Mouse (Mus musculus) gastrocnemius, adult 8-10 months (tissue): Measurements from ENCODE around the gene Map3k4. TPM values are rescaled to one million over a fixed set of nuclear protein-coding genes. Genes with fewer than 3 reads are reported as not detected.

Source experiments
- DNase-seq, 2 experiments: peaks; one replicate each; pipeline ENCODE4 v3.0.0; 2022; ENCODE audit warnings: low spot score in 2 of 2
- total RNA-seq, 4 experiments: library from RNA; stranded (reverse); gene quantifications; 2 replicates each; pipeline ENCODE4 v1.2.4; 2022

Map3k4 gene
- total RNA-seq, 4 experiments from 2014 or later: 32.4 to 41.9 (median 36.2) TPM

GRCm38 (mm10) chr17:12185855-12186254 is 132.7 kb downstream of the Map3k4 start:
- no peak for DNase-seq

DNA sequence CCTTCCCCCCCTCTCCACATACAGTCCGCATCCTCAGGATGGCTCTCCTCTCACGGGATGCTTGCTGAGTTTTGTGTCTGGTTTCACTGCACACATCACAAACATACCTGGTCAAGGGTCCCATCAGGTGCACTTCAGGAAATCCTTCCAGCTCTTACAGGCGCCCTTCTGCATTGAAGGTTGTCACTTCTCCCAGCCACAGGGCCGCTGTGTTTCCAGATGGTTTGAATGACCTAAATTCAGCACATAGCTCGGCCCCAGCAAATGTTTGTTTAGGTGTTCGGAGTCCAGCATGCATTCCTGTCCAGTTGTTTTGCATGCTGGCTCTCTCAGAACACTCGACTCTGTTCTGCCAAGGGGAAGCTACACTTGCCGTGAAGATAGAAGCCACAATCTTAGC is 134.3 kb downstream of the Map3k4 start:
- no peak for DNase-seq

GRCm38 (mm10) chr17:12182702-12183485 is 135.7 kb downstream of the Map3k4 start:
- no peak for DNase-seq

DNA sequence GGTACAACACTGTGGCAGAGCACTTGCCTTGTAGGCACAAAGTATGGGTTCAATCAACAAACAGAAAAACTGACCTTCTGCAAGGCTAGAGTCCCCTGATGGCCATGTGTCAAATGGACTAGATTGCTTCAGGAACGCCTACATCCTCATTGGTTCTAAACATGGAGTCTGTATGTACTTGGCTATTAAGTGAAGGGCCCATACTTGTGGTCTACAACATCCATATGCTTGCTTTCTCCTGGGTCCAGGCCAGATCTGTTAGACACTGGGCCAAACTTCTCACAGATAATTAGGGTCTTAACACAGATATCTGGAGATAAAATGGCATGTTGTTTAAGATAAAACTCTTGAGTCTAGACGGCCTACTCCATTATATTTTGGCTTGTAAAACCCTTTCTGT is 138.8 kb downstream of the Map3k4 start:
- no peak for DNase-seq

DNA sequence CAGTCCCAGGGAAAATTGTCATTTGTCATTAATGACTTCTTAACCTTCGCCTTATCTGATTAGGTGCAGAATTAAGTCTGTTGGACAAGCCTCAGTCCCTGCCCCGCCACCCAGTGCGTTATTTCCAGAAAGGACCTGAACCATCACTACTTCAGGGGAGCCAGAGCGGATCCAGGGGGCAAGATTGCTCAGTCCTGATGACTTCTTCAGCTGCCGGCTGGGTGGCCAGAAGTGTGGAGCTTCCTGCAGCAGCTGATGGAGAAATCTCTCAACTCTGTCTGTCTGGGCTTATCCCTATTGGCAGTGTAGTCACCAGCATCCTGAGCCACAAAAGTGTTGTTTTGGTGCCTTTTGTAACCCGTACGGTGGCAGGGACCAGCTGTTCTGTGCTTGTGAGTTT is 139.3 kb downstream of the Map3k4 start:
- DNase-seq: no peak

Other genes starting within 250 kb of the Map3k4 start
- 1 to 10 TPM; 1.5 to 1.9 (median 1.8) TPM for gene Agpat4, start 200.1 kb downstream of the Map3k4 start, total RNA-seq
- gene Plg, start 59.8 kb upstream of the Map3k4 start, total RNA-seq: under 1 TPM in 1 of 4 experiments, not detected in 3; 0.56 TPM
- 1 to 10 TPM in 1 of 4 experiments, under 1 TPM in 3; 0.46 to 1.4 (median 0.88) TPM for gene Slc22a3, start 188.9 kb upstream of the Map3k4 start, total RNA-seq